Mouse (Mus musculus): Measurements from ENCODE around the gene Slc23a2.

The Slc23a2 gene

DNA sequence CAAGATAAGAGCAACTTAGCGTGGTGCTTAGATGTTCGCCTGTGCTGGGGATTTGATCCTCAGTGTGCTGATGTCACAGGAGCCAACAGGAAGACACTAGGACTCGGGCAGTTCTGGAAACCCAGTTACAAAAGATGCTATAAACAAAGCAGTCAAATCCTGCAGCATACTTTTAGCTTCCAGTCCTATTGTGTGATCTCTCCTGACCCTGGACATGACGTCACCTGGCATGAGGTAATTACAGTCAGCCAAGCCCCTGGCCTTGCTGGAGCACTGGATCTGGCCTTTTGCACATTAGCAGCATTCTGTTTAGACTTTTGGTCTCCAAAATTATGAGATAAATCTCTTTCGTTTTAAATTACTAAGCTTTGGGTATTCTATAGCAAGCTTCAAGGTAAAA, 38.8 kb downstream of the Slc23a2 start:
- TF ChIP-seq CTCF (conservative IDR thresholded peaks at IDR 0.05; ENCODE audit: low read length) = no peak
- TF ChIP-seq POU5F1 (IDR thresholded peaks at IDR 0.05; ENCODE audit: borderline replicate concordance, low read length) = no peak
- no peak for TF ChIP-seq NANOG (IDR thresholded peaks at IDR 0.05; ENCODE audit: borderline replicate concordance, low read length)
- peaks cover 19% of the 10 kb centered on the region for H3K36me3 ChIP-seq (ENCODE audit: insufficient read depth, low read length)
- H3K9me3 ChIP-seq (ENCODE audit: low read length) = no peaks in the 10 kb centered on the region
- H3K4me3 ChIP-seq (replicated peaks; ENCODE audit: low read length) = no peak overlapping the region
- H3K27me3 ChIP-seq (ENCODE audit: insufficient read depth, low read length) = no peaks in the 10 kb centered on the region
- peaks cover 58% of the 10 kb centered on the region for H3K4me1 ChIP-seq (replicated peaks; ENCODE audit: low read depth, low read length)

DNA sequence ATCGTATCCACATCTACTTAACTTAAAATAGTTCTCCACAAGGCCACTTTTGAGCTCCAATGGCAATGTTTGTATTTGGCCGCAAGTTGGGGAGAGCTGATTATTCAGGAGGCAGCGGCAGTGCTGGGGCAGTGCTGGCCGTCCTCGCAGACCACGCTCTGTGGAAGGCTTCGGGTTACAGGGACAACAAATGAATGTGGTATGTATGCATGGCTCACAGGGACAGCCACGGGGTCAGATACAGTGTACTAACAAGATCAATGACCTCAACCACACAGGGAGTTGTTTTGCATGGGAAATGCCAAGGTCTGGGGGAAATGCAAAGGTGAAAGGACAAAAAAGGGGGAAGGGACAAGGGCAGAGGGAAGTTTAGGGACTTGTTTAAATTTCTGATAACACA, 41.6 kb downstream of the Slc23a2 start:
- Histone ChIP-seq H3K9me3 (ENCODE audit: low read length) (no peaks in the 10 kb centered on the region), H3K36me3 (ENCODE audit: insufficient read depth, low read length) (peaks cover 37% of the 10 kb centered on the region), H3K4me3 (replicated peaks; ENCODE audit: low read length) (peak overlapping the region; percentile 26; the same call in 1 of the 2 replicates), H3K27me3 (ENCODE audit: insufficient read depth, low read length) (no peaks in the 10 kb centered on the region), H3K4me1 (replicated peaks; ENCODE audit: low read depth, low read length) (peaks cover 45% of the 10 kb centered on the region)
- TF ChIP-seq CTCF (conservative IDR thresholded peaks at IDR 0.05; ENCODE audit: low read length) (no peak), NANOG (IDR thresholded peaks at IDR 0.05; ENCODE audit: borderline replicate concordance, low read length) (no peak), POU5F1 (IDR thresholded peaks at IDR 0.05; ENCODE audit: borderline replicate concordance, low read length) (no peak)

DNA sequence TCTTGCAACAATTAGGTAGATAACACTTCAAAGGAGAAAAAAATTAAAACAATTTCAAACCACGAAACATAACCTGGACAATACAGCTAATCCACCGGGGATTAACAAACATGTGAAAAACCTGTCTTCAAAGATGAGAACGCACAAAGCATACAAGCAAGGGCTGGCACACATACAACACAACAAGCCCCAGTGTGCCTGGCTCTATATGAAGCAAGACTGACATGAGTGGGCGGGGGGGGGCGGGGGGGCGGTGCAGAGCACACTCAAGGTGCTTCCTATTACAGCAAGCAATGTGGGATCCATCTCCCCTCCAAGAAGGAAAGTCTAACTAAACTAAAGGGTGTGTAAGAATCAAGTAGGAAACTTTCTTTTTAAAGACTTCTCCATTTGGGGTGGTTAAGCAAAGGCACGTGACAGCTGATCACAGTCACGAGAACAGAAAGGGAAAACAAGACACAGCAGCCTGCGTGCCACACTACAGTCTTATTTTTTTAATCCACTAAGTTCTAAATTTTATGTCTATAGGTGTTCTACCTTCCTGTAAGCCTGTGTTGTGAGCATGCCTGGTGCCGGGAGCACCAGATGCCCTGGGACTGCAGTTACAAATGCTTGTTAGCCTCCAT, 42.3 kb downstream of the Slc23a2 start:
- no peaks in the 10 kb centered on the region for H3K27me3 ChIP-seq (ENCODE audit: insufficient read depth, low read length)
- H3K4me1 ChIP-seq (replicated peaks; ENCODE audit: low read depth, low read length) = peaks cover 38% of the 10 kb centered on the region
- TF ChIP-seq POU5F1 (IDR thresholded peaks at IDR 0.05; ENCODE audit: borderline replicate concordance, low read length) (no peak), CTCF (conservative IDR thresholded peaks at IDR 0.05; ENCODE audit: low read length) (no peak), NANOG (IDR thresholded peaks at IDR 0.05; ENCODE audit: borderline replicate concordance, low read length) (no peak)
- peaks cover 38% of the 10 kb centered on the region for H3K36me3 ChIP-seq (ENCODE audit: insufficient read depth, low read length)
- 0 out of 2 replicates have a peak overlapping the region, but pooled peaks have one; percentile 26 for H3K4me3 ChIP-seq (replicated peaks; ENCODE audit: low read length)
- no peaks in the 10 kb centered on the region for H3K9me3 ChIP-seq (ENCODE audit: low read length)

DNA sequence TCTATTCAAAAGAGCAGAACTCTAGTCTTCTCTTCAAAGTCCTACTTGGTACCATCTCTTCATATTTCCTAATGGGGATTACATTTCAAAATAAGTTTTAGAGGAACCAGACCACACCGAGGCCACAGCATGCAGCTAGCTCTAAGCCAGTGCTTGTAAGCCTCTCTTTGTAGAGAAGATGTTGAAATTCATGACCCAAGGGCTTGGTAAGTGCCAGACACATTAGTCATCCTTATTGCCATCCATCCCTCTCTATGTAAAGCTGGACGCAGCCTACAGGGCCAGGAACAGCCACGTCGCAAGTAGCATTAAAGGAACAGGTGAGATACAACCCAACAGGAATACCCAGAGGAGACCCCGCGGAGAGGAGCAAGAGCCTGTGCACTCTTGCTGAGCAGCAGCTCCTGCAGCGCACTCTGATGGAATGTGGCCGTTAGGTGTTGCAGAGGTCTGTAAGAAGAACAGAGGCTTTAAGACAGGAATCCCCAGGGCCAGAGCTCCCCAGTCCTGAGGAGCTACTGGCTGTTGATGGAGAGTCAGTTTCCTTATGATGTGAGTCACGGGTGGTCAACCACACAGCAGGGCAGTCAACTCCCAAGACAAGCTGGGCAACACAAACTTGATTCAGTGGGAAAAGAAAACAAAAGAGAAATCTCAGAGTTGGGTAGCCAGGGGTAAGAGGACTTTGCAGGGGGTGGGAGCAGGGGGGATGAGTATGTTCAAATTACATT, 45.8 kb downstream of the Slc23a2 start:
- Histone ChIP-seq H3K27me3 (ENCODE audit: insufficient read depth, low read length) (no peaks in the 10 kb centered on the region), H3K36me3 (ENCODE audit: insufficient read depth, low read length) (peaks cover 56% of the 10 kb centered on the region), H3K4me3 (replicated peaks; ENCODE audit: low read length) (no peak overlapping the region), H3K9me3 (ENCODE audit: low read length) (no peaks in the 10 kb centered on the region), H3K4me1 (replicated peaks; ENCODE audit: low read depth, low read length) (peaks cover 19% of the 10 kb centered on the region)
- TF ChIP-seq CTCF (conservative IDR thresholded peaks at IDR 0.05; ENCODE audit: low read length) = no peak
- no peak for TF ChIP-seq NANOG (IDR thresholded peaks at IDR 0.05; ENCODE audit: borderline replicate concordance, low read length)
- no peak for TF ChIP-seq POU5F1 (IDR thresholded peaks at IDR 0.05; ENCODE audit: borderline replicate concordance, low read length)

DNA sequence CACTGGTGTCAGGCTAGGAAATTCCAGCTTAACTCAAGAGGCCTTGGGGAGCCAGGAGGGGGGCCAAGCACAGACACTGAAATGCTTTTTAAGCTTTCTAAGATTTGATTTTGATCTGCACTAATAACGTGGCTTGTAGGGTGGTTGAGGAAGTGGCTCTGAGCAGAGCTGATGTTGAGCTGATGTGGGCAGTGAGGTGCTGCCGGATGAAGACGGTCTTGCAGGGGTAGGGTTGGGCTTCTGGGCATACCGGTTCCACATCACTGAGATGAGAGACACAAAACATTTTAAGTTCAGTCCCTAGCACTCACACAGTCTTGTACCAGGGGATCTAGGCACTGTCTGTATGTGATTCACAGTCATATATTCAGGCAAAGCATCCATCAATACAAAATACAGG, 46.5 kb downstream of the Slc23a2 start:
- H3K4me1 ChIP-seq (replicated peaks; ENCODE audit: low read depth, low read length) = peaks cover 13% of the 10 kb centered on the region
- peaks cover 64% of the 10 kb centered on the region for H3K36me3 ChIP-seq (ENCODE audit: insufficient read depth, low read length)
- no peak for TF ChIP-seq NANOG (IDR thresholded peaks at IDR 0.05; ENCODE audit: borderline replicate concordance, low read length)
- TF ChIP-seq CTCF (conservative IDR thresholded peaks at IDR 0.05; ENCODE audit: low read length) = no peak
- no peaks in the 10 kb centered on the region for H3K9me3 ChIP-seq (ENCODE audit: low read length)
- H3K4me3 ChIP-seq (replicated peaks; ENCODE audit: low read length) = no peak overlapping the region
- H3K27me3 ChIP-seq (ENCODE audit: insufficient read depth, low read length) = no peaks in the 10 kb centered on the region

DNA sequence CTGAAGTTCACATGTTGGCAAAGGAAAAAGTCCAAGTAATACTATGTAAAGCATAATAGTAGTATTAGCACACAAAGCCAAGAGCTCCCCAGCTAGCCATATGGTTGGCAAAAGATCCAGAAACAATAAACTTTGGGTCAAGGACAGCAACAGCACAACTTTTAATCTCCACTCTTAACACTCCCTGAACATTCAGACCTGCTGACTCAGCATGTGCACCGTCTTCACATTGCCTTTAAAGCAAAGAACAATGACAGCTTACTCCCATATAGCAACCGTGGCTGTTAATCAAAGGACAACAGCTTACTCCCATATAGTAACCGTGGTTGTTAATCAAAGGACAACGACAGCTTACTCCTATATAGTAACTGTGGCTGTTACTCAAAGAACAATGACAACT, 48.3 kb downstream of the Slc23a2 start:
- TF ChIP-seq CTCF (conservative IDR thresholded peaks at IDR 0.05; ENCODE audit: low read length) = no peak
- TF ChIP-seq POU5F1 (IDR thresholded peaks at IDR 0.05; ENCODE audit: borderline replicate concordance, low read length) = no peak
- no peak for TF ChIP-seq NANOG (IDR thresholded peaks at IDR 0.05; ENCODE audit: borderline replicate concordance, low read length)
- Histone ChIP-seq H3K27me3 (ENCODE audit: insufficient read depth, low read length) (no peaks in the 10 kb centered on the region), H3K36me3 (ENCODE audit: insufficient read depth, low read length) (peaks cover 80% of the 10 kb centered on the region), H3K4me1 (replicated peaks; ENCODE audit: low read depth, low read length) (peaks cover 3% of the 10 kb centered on the region; the same call in 1 of the 2 replicates), H3K4me3 (replicated peaks; ENCODE audit: low read length) (no peak overlapping the region), H3K9me3 (ENCODE audit: low read length) (no peaks in the 10 kb centered on the region)

DNA sequence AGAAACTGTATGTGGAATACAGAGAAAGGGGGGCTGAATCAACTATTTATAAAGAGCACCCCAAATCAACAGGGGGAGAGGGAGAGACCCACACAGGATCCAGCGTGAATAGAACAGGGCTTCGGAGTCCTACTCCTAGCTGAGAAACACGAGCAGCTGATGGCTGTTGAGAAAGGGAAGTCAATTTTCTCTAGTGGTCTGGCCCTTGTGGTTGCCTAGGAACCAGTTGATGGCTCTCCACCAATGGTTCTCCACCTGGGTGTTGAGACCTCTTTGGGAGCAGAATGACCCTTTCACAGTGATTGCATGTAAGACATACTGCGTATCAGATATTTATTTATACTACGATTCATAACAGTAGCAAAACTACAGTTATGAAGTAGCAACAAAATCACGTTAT, 49.1 kb downstream of the Slc23a2 start:
- H3K27me3 ChIP-seq (ENCODE audit: insufficient read depth, low read length) = no peaks in the 10 kb centered on the region
- TF ChIP-seq POU5F1 (IDR thresholded peaks at IDR 0.05; ENCODE audit: borderline replicate concordance, low read length) (no peak), CTCF (conservative IDR thresholded peaks at IDR 0.05; ENCODE audit: low read length) (no peak), NANOG (IDR thresholded peaks at IDR 0.05; ENCODE audit: borderline replicate concordance, low read length) (no peak)
- peaks cover 79% of the 10 kb centered on the region for H3K36me3 ChIP-seq (ENCODE audit: insufficient read depth, low read length)

DNA sequence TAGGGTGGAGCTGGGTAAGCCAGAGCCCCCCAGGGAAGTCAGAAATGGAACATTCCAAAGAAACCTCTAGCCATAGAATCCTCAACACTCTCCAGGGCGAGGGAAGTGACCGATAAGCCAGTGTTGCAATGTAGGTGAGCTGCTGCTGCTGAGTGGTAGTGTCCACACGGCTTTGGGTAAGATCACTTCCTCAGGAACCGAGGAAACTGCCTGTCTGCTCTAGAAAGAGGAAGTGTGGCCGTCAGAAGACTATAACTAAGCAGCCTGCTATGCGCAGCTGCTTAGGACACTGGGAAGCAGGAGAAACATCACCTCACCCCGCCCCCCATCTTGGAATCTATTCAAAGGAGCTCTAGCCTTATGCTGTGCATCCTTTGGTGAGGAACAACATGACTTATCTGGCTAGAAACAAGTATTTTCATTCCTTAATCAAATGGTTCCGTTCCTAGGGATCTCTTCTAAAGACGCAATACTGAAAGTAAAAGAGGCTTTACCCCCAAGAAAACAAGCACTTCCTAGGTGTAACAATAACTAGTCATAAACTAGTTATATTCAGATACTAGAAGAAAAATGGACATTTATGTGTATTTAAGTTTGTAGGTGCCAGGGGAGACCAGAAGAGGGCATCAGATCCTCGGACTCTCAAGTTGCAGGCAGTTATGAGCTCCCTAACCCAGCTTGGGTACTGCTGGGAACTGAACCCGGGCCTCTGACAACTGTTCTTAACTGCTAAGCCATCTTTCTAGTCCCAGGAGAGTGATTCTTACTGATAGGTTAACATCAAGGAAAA, 50.3 kb downstream of the Slc23a2 start:
- Histone ChIP-seq H3K27me3 (ENCODE audit: insufficient read depth, low read length) (no peaks in the 10 kb centered on the region), H3K4me1 (replicated peaks; ENCODE audit: low read depth, low read length) (peaks cover 13% of the 10 kb centered on the region), H3K9me3 (ENCODE audit: low read length) (no peaks in the 10 kb centered on the region), H3K4me3 (replicated peaks; ENCODE audit: low read length) (no peak overlapping the region), H3K36me3 (ENCODE audit: insufficient read depth, low read length) (peaks cover 75% of the 10 kb centered on the region)
- no peak for TF ChIP-seq POU5F1 (IDR thresholded peaks at IDR 0.05; ENCODE audit: borderline replicate concordance, low read length)
- TF ChIP-seq NANOG (IDR thresholded peaks at IDR 0.05; ENCODE audit: borderline replicate concordance, low read length) = no peak
- no peak for TF ChIP-seq CTCF (conservative IDR thresholded peaks at IDR 0.05; ENCODE audit: low read length)

More for the DNA sequence above, 49.1 kb downstream of the Slc23a2 start:
- Histone ChIP-seq H3K4me1 (replicated peaks; ENCODE audit: low read depth, low read length) (peaks cover 8% of the 10 kb centered on the region), H3K4me3 (replicated peaks; ENCODE audit: low read length) (no peak overlapping the region), H3K9me3 (ENCODE audit: low read length) (no peaks in the 10 kb centered on the region)

All from E14TG2a.4 (cell line).